Mouse (Mus musculus) neural tube, embryonic 13.5 days (tissue): ENCODE data around the gene Mypn. TPM values are rescaled to one million over a fixed set of nuclear protein-coding genes. Genes with fewer than 3 reads are reported as not detected.

Experiments used
- ATAC-seq: fragments of 200-750 bp; cut with Nextera tagmentation; 2 replicates; pipeline ENCODE4 v1.8.0; 2017; ENCODE audit warnings: low read depth, mild to moderate bottlenecking, moderate TSS enrichment, moderate library complexity
- H3K27ac ChIP-seq: fragments of 300-500 bp; sonication (generic); replicated peaks from 2 replicates; pipeline ENCODE4 v1.5.1; 2015; ENCODE audit warnings: moderate library complexity, mild to moderate bottlenecking, inconsistent platforms
- H3K27me3 ChIP-seq: fragments of 300-500 bp; sonication (generic); 2 replicates; pipeline ENCODE4 v1.6.1; 2015; ENCODE audit warnings: mild to moderate bottlenecking, inconsistent platforms
- H3K36me3 ChIP-seq: fragments of 300-500 bp; sonication (generic); 2 replicates; pipeline ENCODE4 v1.6.1; 2015; ENCODE audit warnings: mild to moderate bottlenecking, inconsistent platforms
- H3K4me1 ChIP-seq: fragments of 300-500 bp; sonication (generic); replicated peaks from 2 replicates; pipeline ENCODE4 v1.6.1; 2015; ENCODE audit warnings: inconsistent platforms
- H3K4me2 ChIP-seq: fragments of 300-500 bp; sonication (generic); 2 replicates; pipeline ENCODE4 v1.6.1; 2015; ENCODE audit warnings: inconsistent platforms, mild to moderate bottlenecking, moderate library complexity
- H3K4me3 ChIP-seq: fragments of 300-500 bp; sonication (generic); 2 replicates; pipeline ENCODE4 v1.5.1; 2015; ENCODE audit warnings: mild to moderate bottlenecking, inconsistent platforms
- H3K9ac ChIP-seq: fragments of 300-500 bp; sonication (generic); 2 replicates; pipeline ENCODE4 v1.6.1; 2015; ENCODE audit warnings: moderate library complexity, mild to moderate bottlenecking, inconsistent platforms
- H3K9me3 ChIP-seq: fragments of 300-500 bp; sonication (generic); 2 replicates; pipeline ENCODE4 v1.6.1; 2016; ENCODE audit warnings: inconsistent platforms
- WGBS: fragments of 180-500 bp; shearing (Covaris S2); methylation state at CpG from one replicate; pipeline ENCODE4 v1.1.7; 2015; 5-methylcytosine and 5-hydroxymethylcytosine counted together
- polyA plus RNA-seq: library from polyadenylated mRNA; unstranded; fragments of >200 nt; fragmentation: Nextera tagmentation; extraction: Ambion mirVana; gene quantifications from 2 replicates; pipeline ENCODE4 v1.2.1, GENCODE M21; 2015

Gene Mypn
- polyA plus RNA-seq, 1 experiment from 2014 or later, result 0.40 TPM

DNA sequence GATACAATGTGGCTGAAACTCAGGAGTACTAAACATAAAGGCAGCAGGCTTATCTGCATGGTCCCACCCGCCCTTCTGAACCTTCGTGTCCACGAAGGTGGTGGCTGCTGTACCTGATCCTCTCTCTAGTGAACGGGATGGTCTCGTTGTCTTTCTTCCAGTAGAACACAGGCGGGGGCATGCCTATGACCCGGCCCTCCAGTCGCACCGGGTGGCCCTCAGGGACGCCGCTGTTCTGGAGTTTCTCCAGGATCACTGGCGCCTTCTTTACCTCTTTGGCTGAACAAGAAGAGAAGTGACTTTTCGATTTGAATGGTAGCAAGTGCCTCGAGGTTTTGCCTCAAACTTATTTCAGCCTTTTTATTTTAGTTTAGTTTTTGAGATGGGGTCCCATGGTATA lies 83.8 kb downstream of the Mypn start:
- no peaks in the 10 kb centered on the region for H3K9me3 ChIP-seq
- H3K27me3 ChIP-seq, result no peaks in the 10 kb centered on the region
- 84% methylated on average over 14 of the region's 14 CpGs for WGBS
- ATAC-seq, result no peak
- H3K4me2 ChIP-seq, result no peak overlapping the region
- H3K27ac ChIP-seq, result no peak overlapping the region
- no peaks in the 10 kb centered on the region for H3K4me1 ChIP-seq
- H3K36me3 ChIP-seq, result no peaks in the 10 kb centered on the region
- H3K9ac ChIP-seq, result no peak overlapping the region
- no peak overlapping the region for H3K4me3 ChIP-seq

DNA sequence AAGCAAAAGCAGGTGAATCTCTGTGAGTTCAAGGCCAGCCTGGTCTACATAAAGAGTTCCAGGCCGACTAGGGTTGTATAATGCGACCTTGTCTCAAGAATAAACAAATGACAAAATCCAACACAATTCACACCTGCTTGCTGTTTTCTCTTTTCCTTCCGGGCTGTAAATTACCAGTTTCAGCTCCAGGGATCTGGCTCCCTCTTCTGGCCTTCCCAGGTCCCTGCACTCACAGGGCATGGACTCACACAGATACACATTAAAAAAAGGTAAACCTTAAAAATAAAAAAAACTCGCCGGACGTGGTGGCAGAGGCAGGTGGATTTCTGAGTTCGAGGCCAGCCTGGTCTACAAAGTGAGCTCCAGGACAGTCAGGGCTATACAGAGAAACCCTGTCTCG lies 86.2 kb downstream of the Mypn start:
- no peaks in the 10 kb centered on the region for H3K4me1 ChIP-seq
- no peak overlapping the region for H3K4me2 ChIP-seq
- no peak overlapping the region for H3K27ac ChIP-seq
- no peak overlapping the region for H3K9ac ChIP-seq
- H3K36me3 ChIP-seq, result no peaks in the 10 kb centered on the region
- H3K4me3 ChIP-seq, result no peak overlapping the region
- WGBS, result 95% methylated on average over 8 of the region's 8 CpGs
- ATAC-seq, result no peak
- H3K9me3 ChIP-seq, result no peaks in the 10 kb centered on the region
- no peaks in the 10 kb centered on the region for H3K27me3 ChIP-seq

DNA sequence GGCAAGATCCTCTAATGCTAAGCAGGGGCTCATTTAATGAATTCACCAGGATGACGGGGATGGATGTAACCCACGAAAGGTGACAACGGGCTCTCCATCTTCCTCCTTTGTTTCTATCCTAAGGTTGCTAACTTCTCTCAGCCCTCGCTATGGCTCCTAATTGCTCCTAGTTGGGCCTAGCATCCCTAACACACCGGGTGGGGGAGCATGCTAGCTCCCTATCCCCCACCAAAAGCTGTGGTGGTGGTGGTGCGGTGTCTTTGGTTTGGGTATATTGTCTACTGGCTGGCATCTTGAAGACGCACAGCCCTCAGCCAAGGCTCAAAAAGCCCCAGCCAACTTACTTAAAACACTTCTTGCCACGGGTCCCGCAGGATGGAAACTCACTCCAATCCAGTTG lies 87.4 kb downstream of the Mypn start:
- Histone ChIP-seq H3K27ac (no peak overlapping the region), H3K36me3 (no peaks in the 10 kb centered on the region), H3K4me2 (no peak overlapping the region), H3K4me3 (no peak overlapping the region), H3K27me3 (no peaks in the 10 kb centered on the region), H3K9ac (no peak overlapping the region), H3K4me1 (no peaks in the 10 kb centered on the region), H3K9me3 (no peaks in the 10 kb centered on the region)
- WGBS, result 93% methylated on average over 9 of the region's 9 CpGs
- ATAC-seq, result no peak

DNA sequence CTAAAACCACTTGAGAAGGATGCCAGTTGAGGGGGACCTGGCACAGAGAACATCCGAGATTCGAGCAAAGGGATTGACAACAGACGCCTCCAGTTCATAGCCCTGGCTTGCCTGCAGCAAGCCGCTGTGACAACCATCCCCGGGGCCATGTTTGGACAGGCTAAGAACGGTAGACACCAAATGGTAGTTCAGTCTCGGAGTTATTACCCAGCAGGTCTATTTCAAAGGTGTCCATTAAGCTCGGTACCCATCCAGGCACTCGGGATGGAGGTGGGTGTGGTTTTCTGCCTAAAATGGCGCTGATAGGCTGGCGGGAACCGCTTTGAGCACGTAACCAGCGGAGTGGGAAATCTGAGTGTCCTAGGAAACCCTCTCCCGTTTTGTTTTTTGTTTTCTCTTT lies 87.9 kb downstream of the Mypn start:
- no peak overlapping the region for H3K4me2 ChIP-seq
- 85% methylated on average over 15 of the region's 15 CpGs for WGBS
- H3K9ac ChIP-seq, result no peak overlapping the region

DNA sequence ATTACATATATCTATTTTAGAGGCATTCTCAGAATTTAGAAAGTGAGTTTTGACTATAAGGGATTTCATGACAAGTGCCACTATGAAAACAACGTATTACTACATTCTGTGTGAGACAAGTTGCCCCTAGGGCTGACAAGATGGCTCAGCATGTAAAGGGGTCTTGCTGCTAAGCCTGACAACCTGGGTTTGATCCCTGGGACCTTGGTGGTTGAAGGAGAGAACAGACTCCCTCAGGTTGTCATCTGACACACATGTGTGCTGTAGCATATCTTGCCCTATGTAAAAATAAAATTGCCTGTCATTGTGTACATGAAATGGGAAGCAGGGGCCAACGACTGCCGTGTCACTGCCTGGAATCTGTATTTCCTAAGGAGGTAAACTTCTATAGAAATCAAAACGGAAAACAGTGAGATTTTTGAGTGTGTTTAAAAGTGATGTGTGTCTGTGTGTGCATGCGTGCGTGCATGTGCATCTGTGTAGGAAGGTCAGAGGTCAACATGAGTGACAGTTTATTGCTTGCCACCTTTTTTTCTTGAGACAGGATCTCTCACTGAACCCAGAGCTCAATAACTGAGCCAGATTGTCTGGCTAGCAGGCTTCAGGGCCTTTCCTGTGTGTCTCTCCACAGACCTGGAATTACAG lies 89.9 kb downstream of the Mypn start:
- WGBS, result 88% methylated on average over 6 of the region's 6 CpGs
- ATAC-seq, result no peak
- no peaks in the 10 kb centered on the region for H3K27me3 ChIP-seq
- no peak overlapping the region for H3K4me3 ChIP-seq
- H3K9me3 ChIP-seq, result no peaks in the 10 kb centered on the region
- no peak overlapping the region for H3K9ac ChIP-seq
- H3K36me3 ChIP-seq, result no peaks in the 10 kb centered on the region
- H3K4me1 ChIP-seq, result no peaks in the 10 kb centered on the region
- H3K27ac ChIP-seq, result no peak overlapping the region
- no peak overlapping the region for H3K4me2 ChIP-seq

More for the DNA sequence above, 87.9 kb downstream of the Mypn start:
- Histone ChIP-seq H3K4me3 (no peak overlapping the region), H3K27me3 (no peaks in the 10 kb centered on the region), H3K9me3 (no peaks in the 10 kb centered on the region), H3K4me1 (no peaks in the 10 kb centered on the region), H3K27ac (no peak overlapping the region), H3K36me3 (no peaks in the 10 kb centered on the region)
- ATAC-seq, result no peak

DNA sequence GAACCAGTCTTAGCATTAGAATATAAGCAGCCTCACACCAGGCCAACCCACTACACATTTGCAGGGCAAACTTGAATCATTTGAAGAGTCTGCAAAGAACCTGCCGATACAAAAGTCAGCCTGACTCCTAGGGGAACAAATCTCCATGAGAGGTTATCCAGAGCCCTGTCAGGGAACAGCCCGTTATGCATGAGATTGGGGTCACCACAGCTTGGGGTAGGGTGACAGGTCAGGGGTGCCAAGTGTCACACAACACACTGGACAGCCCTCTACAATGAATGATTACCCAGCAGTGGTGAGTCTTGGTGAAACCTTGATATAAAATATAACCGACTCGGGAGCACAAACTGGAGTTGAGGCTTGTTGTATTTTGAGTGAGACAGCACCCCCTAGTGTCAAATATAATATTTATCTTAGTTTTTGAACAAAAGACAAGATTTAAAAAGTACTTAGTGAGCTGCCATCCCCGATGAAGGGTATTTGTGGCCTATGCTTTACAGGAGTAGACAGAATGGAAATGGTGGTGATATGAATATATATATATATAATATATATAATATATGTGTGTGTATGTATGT lies 90.6 kb downstream of the Mypn start:
- Histone ChIP-seq H3K4me3 (no peak overlapping the region), H3K36me3 (no peaks in the 10 kb centered on the region), H3K4me2 (no peak overlapping the region), H3K4me1 (no peaks in the 10 kb centered on the region), H3K27ac (no peak overlapping the region), H3K9me3 (no peaks in the 10 kb centered on the region), H3K27me3 (no peaks in the 10 kb centered on the region), H3K9ac (no peak overlapping the region)
- 55% methylated on average over 5 of the region's 5 CpGs for WGBS
- no peak for ATAC-seq

DNA sequence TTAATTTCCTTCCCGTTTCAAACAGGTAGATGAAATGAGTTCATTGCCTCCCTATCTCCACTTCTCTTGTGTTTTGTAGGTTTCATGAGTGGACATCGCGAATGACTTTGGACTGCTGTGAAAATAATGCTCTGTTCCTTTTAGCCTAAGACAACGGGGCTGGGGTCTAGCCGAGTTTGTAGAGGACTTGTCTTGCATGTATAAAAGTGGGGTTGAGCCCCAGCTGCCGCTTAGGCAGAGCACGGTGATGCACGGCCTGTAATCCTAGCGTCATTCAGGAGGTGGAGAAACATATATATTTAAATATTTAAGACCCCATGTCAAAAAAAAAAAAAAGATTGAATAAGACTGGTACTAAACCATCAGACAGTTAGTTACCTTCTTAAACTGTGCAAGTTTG lies 103.1 kb downstream of the Mypn start:
- no peaks in the 10 kb centered on the region for H3K9me3 ChIP-seq
- peak overlapping the region; percentile 72 for H3K9ac ChIP-seq
- ATAC-seq, result 0 out of 2 replicates have a peak, but pooled peaks have one; percentile 55
- H3K4me1 ChIP-seq, result peaks cover 15% of the 10 kb centered on the region
- no peaks in the 10 kb centered on the region for H3K36me3 ChIP-seq
- peak overlapping the region; percentile 58 for H3K4me3 ChIP-seq
- peak overlapping the region; percentile 82 for H3K4me2 ChIP-seq
- WGBS, result 9% methylated on average over 9 of the region's 9 CpGs
- H3K27me3 ChIP-seq, result peaks cover 33% of the 10 kb centered on the region
- H3K27ac ChIP-seq, result no peak overlapping the region

DNA sequence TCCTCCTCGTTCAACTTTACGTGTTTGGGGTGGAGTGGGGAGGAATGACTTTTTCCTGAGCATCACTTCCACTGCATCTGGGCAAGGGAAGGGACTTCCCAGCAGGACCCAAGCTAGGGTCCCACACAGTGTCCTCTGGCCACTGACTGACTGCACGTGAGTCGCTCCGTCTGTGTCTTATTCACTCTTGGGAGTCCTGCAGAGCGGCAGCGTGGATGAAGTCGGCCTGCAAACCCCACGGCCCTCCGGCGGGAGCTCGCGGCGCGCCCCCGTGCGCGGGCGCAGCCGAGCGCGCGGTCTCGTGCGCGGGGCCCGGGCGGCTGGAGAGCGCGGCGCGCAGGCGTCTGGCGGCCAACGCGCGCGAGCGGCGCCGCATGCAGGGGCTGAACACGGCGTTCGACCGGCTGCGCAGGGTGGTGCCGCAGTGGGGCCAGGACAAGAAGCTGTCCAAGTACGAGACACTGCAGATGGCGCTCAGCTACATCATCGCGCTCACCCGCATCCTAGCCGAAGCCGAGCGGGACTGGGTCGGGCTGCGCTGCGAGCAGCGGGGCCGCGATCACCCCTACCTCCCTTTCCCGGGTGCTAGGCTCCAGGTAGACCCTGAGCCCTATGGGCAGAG lies 103.7 kb downstream of the Mypn start:
- Histone ChIP-seq H3K27ac (no peak overlapping the region), H3K4me2 (peak overlapping the region; percentile 82), H3K27me3 (peaks cover 33% of the 10 kb centered on the region), H3K9ac (peak overlapping the region; percentile 72), H3K9me3 (no peaks in the 10 kb centered on the region), H3K4me1 (peaks cover 15% of the 10 kb centered on the region), H3K4me3 (peak overlapping the region; percentile 58), H3K36me3 (no peaks in the 10 kb centered on the region)
- WGBS, result under 1% methylated on average over 62 of the region's 62 CpGs
- ATAC-seq, result peak; percentile 93

DNA sequence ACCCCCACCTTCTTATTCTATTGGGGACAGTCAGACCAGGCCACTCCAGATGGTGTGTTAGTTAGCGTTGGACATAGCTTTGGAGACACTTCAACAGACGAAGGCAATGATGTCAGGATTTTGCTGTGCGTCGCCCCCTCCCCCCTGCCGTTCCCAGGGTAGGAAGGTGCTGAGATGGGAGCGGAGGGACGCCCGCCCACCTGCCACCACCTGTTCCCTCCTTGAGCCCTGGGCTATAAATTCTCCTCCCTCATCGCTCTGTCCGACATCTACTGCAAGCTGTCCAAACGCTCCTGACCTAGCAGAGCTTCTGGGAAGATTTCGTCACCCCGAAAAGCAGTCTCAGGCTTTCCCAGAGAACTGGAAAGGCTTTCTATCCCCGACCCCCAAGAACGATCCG lies 104.2 kb downstream of the Mypn start, which contains the start of gene Atoh7:
TSS of gene Atoh7 (plus strand) at position 131 of the 400 bp plus-strand sequence.
- H3K36me3 ChIP-seq, result no peaks in the 10 kb centered on the region
- H3K9ac ChIP-seq, result peak within 1 kb of the TSS; percentile 72
- H3K4me1 ChIP-seq, result peaks cover 15% of the 10 kb centered on the region
- H3K4me2 ChIP-seq, result peak within 1 kb of the TSS; percentile 82
- H3K9me3 ChIP-seq, result no peaks in the 10 kb centered on the region
- WGBS, result 2% methylated on average over 16 of the region's 16 CpGs
- peak within 1 kb of the TSS; percentile 58 for H3K4me3 ChIP-seq
- no peak for ATAC-seq
- no peak within 1 kb of the TSS for H3K27ac ChIP-seq
- peaks cover 33% of the 10 kb centered on the region for H3K27me3 ChIP-seq

DNA sequence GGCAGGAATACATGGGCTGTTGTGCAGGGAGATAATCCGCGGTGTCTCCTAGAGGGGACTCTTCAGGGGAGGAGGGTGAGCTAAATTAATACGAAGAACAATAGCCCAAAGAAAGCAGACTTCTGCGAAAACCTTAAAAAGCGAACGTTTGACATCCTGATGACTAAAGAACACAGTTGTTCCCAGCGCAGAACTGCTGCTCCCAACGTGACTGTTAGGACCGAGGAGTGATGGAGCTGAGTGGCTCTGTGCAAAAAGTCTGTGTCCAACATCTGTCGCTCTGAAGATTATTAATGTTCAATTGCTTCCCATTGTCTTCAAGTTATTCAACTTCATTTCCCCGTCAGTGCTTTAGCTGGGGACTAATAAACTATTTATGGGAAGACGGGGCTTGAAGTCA lies 105.6 kb downstream of the Mypn start:
- Histone ChIP-seq H3K27me3 (peaks cover 33% of the 10 kb centered on the region), H3K4me1 (peaks cover 15% of the 10 kb centered on the region), H3K9me3 (no peaks in the 10 kb centered on the region), H3K4me3 (no peak overlapping the region), H3K27ac (no peak overlapping the region), H3K4me2 (no peak overlapping the region), H3K9ac (no peak overlapping the region), H3K36me3 (no peaks in the 10 kb centered on the region)
- 46% methylated on average over 12 of the region's 12 CpGs for WGBS
- ATAC-seq, result no peak

DNA sequence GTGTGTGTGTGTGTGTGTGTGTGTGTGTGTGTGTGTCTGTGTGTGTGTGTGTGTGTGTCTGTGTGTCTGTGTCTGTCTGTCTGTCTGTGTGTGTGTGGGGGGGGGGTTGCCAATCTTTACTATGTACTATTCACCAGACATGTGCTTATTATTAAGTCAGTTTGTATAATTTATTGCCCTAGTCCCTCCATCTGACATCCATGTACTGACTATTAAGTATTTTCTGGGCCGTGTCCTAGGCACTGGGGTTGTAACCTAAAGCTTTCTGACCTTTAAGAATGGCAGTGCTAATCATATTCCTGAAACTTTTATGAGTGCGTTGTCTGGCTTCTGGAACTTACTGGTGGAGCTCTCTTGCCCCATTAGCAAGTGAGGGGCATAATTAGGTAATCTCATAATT lies 107.0 kb downstream of the Mypn start:
- WGBS, result 53% methylated on average over 2 of the region's 2 CpGs
- peaks cover 34% of the 10 kb centered on the region for H3K27me3 ChIP-seq
- H3K4me2 ChIP-seq, result no peak overlapping the region
- H3K9ac ChIP-seq, result no peak overlapping the region
- H3K4me1 ChIP-seq, result peaks cover 15% of the 10 kb centered on the region
- H3K27ac ChIP-seq, result no peak overlapping the region
- no peak overlapping the region for H3K4me3 ChIP-seq
- no peak for ATAC-seq
- H3K9me3 ChIP-seq, result no peaks in the 10 kb centered on the region
- H3K36me3 ChIP-seq, result no peaks in the 10 kb centered on the region

DNA sequence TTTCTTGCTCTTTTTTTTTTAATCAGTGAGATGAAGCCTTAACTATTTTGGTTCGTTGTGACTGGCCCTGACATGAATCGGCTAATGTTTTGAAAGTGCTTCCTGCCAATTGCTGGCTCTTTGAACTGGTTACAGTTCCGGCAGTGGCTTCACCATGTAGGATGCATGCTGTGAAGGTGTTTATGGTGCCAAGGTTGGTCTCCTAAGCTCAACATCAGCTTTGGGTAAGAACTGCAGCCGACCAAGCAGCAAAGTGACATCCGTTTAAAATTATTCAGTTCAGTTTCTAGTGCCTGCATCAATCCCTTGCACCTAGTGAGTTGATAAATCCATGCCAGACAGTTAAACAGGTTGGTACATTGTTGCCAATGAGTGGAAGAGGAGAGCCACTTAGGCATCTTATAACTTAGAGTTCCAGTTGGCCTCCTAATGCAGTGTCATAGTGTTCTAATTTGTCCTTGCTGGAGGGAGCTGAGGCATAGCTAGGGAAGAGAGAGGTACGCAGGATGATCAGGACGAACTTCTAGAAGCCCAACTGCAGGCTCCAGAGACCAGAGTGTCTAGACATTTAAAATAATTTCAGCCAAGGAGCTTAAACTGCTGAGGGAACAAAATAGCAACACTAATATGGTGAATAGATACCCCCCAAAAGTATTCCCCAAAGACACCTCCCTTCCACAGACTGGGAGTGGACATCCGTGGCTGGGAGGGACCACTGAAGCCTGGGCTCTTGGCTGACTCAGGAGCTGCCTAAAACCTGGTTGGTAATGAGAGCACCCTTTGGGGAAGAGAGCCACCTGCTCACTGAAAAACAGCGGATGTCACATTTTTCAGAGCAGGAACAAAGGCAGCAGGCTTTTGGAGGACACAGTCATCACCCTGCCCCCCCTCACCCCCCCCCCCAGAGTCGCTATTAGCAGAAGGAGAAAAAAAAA lies 110.9 kb downstream of the Mypn start:
- WGBS, result 71% methylated on average over 10 of the region's 10 CpGs
- H3K4me1 ChIP-seq, result peaks cover 15% of the 10 kb centered on the region
- no peak for ATAC-seq
- no peaks in the 10 kb centered on the region for H3K36me3 ChIP-seq
- H3K4me2 ChIP-seq, result no peak overlapping the region
- H3K9ac ChIP-seq, result no peak overlapping the region
- no peak overlapping the region for H3K27ac ChIP-seq
- peaks cover 23% of the 10 kb centered on the region for H3K27me3 ChIP-seq
- H3K4me3 ChIP-seq, result no peak overlapping the region
- H3K9me3 ChIP-seq, result no peaks in the 10 kb centered on the region
